Mouse (Mus musculus): ENCODE data around the gene Stat1. TPM values are rescaled to one million over a fixed set of nuclear protein-coding genes. Genes with fewer than 3 reads are reported as not detected.

The Stat1 gene
- total RNA-seq, 2 experiments from 2014 or later, result 93.0 to 102 TPM

GRCm38 (mm10) chr1:52129794-52130193 is 10.6 kb downstream of the Stat1 start:
- no peak for DNase-seq (ENCODE audit: low spot score in 2 of 2)

- no peak for DNase-seq (ENCODE audit: low spot score in 2 of 2)
Observed at GRCm38 (mm10) chr1:52131787-52132377, 12.6 kb downstream of the Stat1 start.

- DNase-seq (ENCODE audit: low spot score in 2 of 2), result no peak
Observed at GRCm38 (mm10) chr1:52133254-52133653, 14.0 kb downstream of the Stat1 start.

GRCm38 (mm10) chr1:52137292-52137691 is 18.1 kb downstream of the Stat1 start:
- DNase-seq (ENCODE audit: low spot score in 2 of 2), result no peak

- DNase-seq (ENCODE audit: low spot score in 2 of 2), result no peak
Observed at GRCm38 (mm10) chr1:52140534-52140933, 21.3 kb downstream of the Stat1 start.

GRCm38 (mm10) chr1:52141482-52141881 is 22.2 kb downstream of the Stat1 start:
- DNase-seq (ENCODE audit: low spot score in 2 of 2), result no peak

- no peak for DNase-seq (ENCODE audit: low spot score in 2 of 2)
Observed at GRCm38 (mm10) chr1:52142117-52142516, 22.9 kb downstream of the Stat1 start.

GRCm38 (mm10) chr1:52143191-52143590 is 24.0 kb downstream of the Stat1 start:
- DNase-seq (ENCODE audit: low spot score in 2 of 2), result no peak

- DNase-seq (ENCODE audit: low spot score in 2 of 2), result no peak
Observed at GRCm38 (mm10) chr1:52143596-52144156, 24.4 kb downstream of the Stat1 start.

GRCm38 (mm10) chr1:52144907-52145306 is 25.7 kb downstream of the Stat1 start:
- no peak for DNase-seq (ENCODE audit: low spot score in 2 of 2)

- peak; percentile 37 to 44 for DNase-seq (ENCODE audit: low spot score in 2 of 2)
Observed at GRCm38 (mm10) chr1:52146214-52146970, 27.2 kb downstream of the Stat1 start.

GRCm38 (mm10) chr1:52147431-52147830 is 28.2 kb downstream of the Stat1 start:
- no peak for DNase-seq (ENCODE audit: low spot score in 2 of 2)

- no peak for DNase-seq (ENCODE audit: low spot score in 2 of 2)
Observed at GRCm38 (mm10) chr1:52148178-52148577, 28.9 kb downstream of the Stat1 start.

GRCm38 (mm10) chr1:52148696-52149095 is 29.5 kb downstream of the Stat1 start:
- no peak for DNase-seq (ENCODE audit: low spot score in 2 of 2)

GRCm38 (mm10) chr1:52149934-52150346 is 30.7 kb downstream of the Stat1 start:
- DNase-seq (ENCODE audit: low spot score in 2 of 2), result no peak

GRCm38 (mm10) chr1:52150676-52151075 is 31.4 kb downstream of the Stat1 start:
- no peak for DNase-seq (ENCODE audit: low spot score in 2 of 2)

GRCm38 (mm10) chr1:52151166-52151565 is 31.9 kb downstream of the Stat1 start:
- DNase-seq (ENCODE audit: low spot score in 2 of 2), result no peak

- no peak for DNase-seq (ENCODE audit: low spot score in 2 of 2)
Observed at GRCm38 (mm10) chr1:52152369-52152768, 33.1 kb downstream of the Stat1 start.

GRCm38 (mm10) chr1:52152936-52153335 is 33.7 kb downstream of the Stat1 start:
- no peak for DNase-seq (ENCODE audit: low spot score in 2 of 2)

GRCm38 (mm10) chr1:52154890-52155289 is 35.6 kb downstream of the Stat1 start:
- DNase-seq (ENCODE audit: low spot score in 2 of 2), result no peak

GRCm38 (mm10) chr1:52156351-52156750 is 37.1 kb downstream of the Stat1 start:
- no peak for DNase-seq (ENCODE audit: low spot score in 2 of 2)

GRCm38 (mm10) chr1:52158040-52158439 is 38.8 kb downstream of the Stat1 start:
- no peak for DNase-seq (ENCODE audit: low spot score in 2 of 2)

All from adrenal gland, adult 18-20 months (tissue).